Mouse (Mus musculus): Measurements from ENCODE around the gene Pigf. TPM values are rescaled to one million over a fixed set of nuclear protein-coding genes. Genes with fewer than 3 reads are reported as not detected.

Pigf gene
- polyA plus RNA-seq, 1 experiment from 2014 or later: 30.5 TPM

DNA sequence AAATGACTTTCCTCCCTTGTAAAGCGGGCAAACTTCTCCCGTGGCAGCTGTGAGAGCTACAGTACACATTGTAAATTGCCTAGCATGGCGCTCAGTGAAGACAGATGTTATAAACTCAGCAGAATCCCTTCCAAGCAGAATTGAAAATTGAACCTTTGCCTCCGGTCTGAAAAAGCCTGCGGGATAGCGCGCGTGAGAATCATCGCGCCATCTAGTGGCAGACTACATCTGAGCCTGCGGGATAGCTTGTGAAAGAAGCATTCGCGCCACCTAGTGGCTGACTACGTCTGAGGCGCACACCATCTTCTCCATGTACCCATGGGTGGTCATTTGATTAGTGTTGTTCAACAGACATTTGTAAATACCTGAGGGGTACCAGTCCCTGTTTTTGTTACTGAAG lies 19.2 kb upstream of the Pigf start:
- Histone ChIP-seq H3K4me2 (ENCODE audit: low read depth, low read length) (no peak overlapping the region), H3K27me3 (ENCODE audit: control insufficient read depth, insufficient read depth, low read depth, low read length) (no peaks in the 10 kb centered on the region), H3K4me3 (ENCODE audit: low read length) (no peak overlapping the region), H3K9ac (ENCODE audit: low read length) (no peak overlapping the region), H3K36me3 (ENCODE audit: control insufficient read depth, insufficient read depth, low read length) (no peaks in the 10 kb centered on the region), H3K27ac (ENCODE audit: low read length) (no peak overlapping the region), H3K4me1 (replicated peaks; ENCODE audit: control insufficient read depth, insufficient read depth, low read length) (no peaks in the 10 kb centered on the region; the same call in 1 of the 2 replicates), H3K9me3 (ENCODE audit: control insufficient read depth, low read length) (no peaks in the 10 kb centered on the region)
- WGBS: 2% methylated on average over 15 of the region's 15 CpGs
- peak; percentile 85 for ATAC-seq (ENCODE audit: low read depth)

DNA sequence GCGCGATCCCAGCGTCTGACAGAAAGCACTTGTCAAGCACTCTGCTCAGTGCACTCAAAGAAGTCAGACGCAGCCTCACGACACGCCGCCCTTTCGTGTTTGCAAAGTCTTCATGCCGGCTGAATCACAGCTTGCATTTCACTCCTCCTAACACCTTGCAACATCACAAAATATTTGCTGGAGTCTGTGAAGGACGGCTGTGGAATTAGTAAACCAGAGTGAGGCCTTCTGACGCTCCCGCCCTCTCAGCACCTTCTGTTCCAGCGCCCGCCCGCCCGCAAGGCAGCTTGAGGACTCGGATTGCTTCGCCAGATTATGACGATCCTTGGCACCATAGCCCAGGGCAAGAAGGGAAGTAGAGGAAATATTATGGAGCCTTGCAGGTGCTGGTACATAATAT lies 16.5 kb upstream of the Pigf start:
- Histone ChIP-seq H3K27me3 (ENCODE audit: control insufficient read depth, insufficient read depth, low read depth, low read length) (no peaks in the 10 kb centered on the region), H3K9ac (ENCODE audit: low read length) (no peak overlapping the region), H3K36me3 (ENCODE audit: control insufficient read depth, insufficient read depth, low read length) (0 out of 2 replicates have a peak, but pooled peaks cover 4% of the 10 kb centered on the region), H3K9me3 (ENCODE audit: control insufficient read depth, low read length) (no peaks in the 10 kb centered on the region), H3K27ac (ENCODE audit: low read length) (no peak overlapping the region), H3K4me1 (replicated peaks; ENCODE audit: control insufficient read depth, insufficient read depth, low read length) (no peaks in the 10 kb centered on the region; the same call in 1 of the 2 replicates), H3K4me3 (ENCODE audit: low read length) (peak overlapping the region; percentile 16; the same call in 1 of the 2 replicates), H3K4me2 (ENCODE audit: low read depth, low read length) (peak overlapping the region; percentile 41)
- 44% methylated on average over 19 of the region's 19 CpGs for WGBS
- ATAC-seq (ENCODE audit: low read depth): peak; percentile 27

DNA sequence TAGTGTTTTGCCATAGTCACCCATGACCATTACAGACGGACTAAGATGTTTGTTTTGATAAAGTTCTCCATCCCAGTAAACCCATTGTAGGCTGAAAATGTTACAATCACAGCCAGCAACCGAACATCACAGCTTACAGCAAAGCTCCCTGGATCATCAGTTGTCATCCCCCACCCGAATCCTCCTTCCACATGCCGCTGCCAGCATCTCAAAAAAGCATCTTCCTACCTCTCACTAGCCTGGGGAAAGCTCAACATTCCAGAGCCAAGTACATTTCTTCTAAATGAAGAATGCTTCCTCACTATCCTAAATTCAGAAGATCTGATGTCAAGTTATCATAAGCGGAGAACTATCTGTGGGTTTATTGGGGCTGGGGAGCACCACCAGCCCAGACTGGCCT lies 13.3 kb upstream of the Pigf start:
- no peak for ATAC-seq (ENCODE audit: low read depth)
- no peaks in the 10 kb centered on the region for H3K9me3 ChIP-seq (ENCODE audit: control insufficient read depth, low read length)
- H3K4me3 ChIP-seq (ENCODE audit: low read length): no peak overlapping the region
- no peak overlapping the region for H3K4me2 ChIP-seq (ENCODE audit: low read depth, low read length)
- WGBS: 80% methylated on average over 5 of the region's 5 CpGs
- no peak overlapping the region for H3K27ac ChIP-seq (ENCODE audit: low read length)
- no peaks in the 10 kb centered on the region for H3K27me3 ChIP-seq (ENCODE audit: control insufficient read depth, insufficient read depth, low read depth, low read length)
- H3K9ac ChIP-seq (ENCODE audit: low read length): no peak overlapping the region
- H3K4me1 ChIP-seq (replicated peaks; ENCODE audit: control insufficient read depth, insufficient read depth, low read length): no peaks in the 10 kb centered on the region; the same call in 1 of the 2 replicates
- peaks cover 4% of the 10 kb centered on the region; the same call in 1 of the 2 replicates for H3K36me3 ChIP-seq (ENCODE audit: control insufficient read depth, insufficient read depth, low read length)

DNA sequence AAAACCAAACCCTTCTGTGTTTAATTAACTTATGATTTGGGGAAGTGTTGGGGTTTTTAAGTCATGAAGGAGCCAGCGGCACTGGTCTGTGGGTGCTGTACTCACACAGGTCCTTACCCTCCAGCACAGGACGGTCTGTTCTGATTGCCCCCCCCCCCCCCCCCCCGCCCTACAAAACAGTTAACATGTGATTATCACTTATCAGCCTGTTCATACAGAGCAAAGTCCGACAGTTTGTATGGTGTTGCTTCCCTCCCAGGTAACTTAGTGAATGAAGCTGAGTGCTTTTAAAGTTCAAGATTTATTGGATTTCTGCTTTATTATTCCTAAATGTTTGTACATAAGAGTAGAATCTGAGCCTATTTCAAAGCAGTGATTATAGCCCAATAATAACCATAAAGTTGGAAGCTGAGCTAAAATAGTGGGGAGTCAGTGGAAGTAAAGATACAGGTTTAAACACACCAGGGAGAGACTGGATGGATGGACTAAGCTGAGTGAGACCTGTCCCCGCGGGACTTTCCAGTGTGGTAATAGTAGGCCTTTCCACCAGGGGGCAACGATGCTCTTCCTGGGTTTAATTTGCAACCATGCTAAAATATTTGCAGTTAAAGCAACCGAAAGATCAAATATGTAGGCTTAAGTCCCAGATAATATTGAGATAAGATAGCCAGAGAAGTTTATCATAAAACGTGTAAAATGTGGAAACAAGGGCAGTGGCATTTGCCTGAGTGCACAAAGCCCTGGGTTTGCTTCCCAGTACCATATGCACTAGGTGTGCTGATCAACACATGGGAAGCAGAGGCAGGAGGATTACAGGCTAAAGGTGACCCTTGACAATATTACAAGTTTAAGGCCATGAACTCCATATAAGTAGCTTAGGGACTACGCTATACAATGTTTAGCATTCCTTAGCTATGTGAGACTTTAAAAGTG lies 11.2 kb upstream of the Pigf start:
- WGBS: 49% methylated on average over 10 of the region's 10 CpGs
- no peaks in the 10 kb centered on the region for H3K4me1 ChIP-seq (replicated peaks; ENCODE audit: control insufficient read depth, insufficient read depth, low read length)
- no peak overlapping the region for H3K4me3 ChIP-seq (ENCODE audit: low read length)
- no peaks in the 10 kb centered on the region for H3K27me3 ChIP-seq (ENCODE audit: control insufficient read depth, insufficient read depth, low read depth, low read length)
- H3K27ac ChIP-seq (ENCODE audit: low read length): no peak overlapping the region
- H3K9me3 ChIP-seq (ENCODE audit: control insufficient read depth, low read length): no peaks in the 10 kb centered on the region
- peaks cover 10% of the 10 kb centered on the region for H3K36me3 ChIP-seq (ENCODE audit: control insufficient read depth, insufficient read depth, low read length)
- H3K9ac ChIP-seq (ENCODE audit: low read length): no peak overlapping the region
- no peak overlapping the region for H3K4me2 ChIP-seq (ENCODE audit: low read depth, low read length)
- no peak for ATAC-seq (ENCODE audit: low read depth)

DNA sequence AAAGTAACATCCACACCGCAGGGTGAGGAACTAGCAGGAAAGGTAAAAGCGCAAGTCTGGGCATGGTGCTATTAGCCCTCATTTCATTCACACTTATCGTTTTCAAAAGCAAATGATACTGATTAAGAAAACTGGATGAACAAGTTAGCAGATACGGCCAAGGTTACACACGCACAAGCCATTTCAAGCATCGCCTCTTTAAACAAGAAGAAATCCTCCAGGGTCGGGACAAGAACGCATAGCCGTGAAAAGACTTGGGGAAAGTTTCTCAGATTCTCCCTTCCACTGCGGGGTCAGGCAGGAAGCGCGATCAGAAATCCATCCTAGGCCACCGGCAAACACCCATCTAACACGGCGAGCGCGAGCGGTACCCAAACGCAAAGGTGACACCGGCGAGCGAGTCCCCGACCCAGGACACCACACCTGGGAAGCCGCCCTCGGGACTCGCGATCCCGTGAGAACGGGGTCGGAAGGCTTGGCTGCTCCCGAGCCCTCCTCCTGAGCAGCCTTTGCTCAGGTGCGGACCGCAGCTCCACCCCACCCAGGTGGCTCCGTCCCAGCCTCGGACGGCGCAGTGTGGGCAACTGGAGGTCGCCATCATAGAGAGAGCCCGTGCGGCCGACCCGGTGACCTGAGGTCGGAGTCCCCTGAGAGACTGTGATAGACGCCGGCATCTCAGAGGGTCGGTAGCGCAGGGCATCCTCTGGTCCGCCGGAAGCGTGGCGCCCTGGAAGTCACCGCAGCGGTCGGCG lies 539 bp downstream of the Pigf start:
- Histone ChIP-seq H3K36me3 (ENCODE audit: control insufficient read depth, insufficient read depth, low read length) (peaks cover 3% of the 10 kb centered on the region), H3K4me2 (ENCODE audit: low read depth, low read length) (peak overlapping the region; percentile 91), H3K9me3 (ENCODE audit: control insufficient read depth, low read length) (no peaks in the 10 kb centered on the region), H3K9ac (ENCODE audit: low read length) (peak overlapping the region; percentile 77), H3K27ac (ENCODE audit: low read length) (peak overlapping the region; percentile 36), H3K4me1 (replicated peaks; ENCODE audit: control insufficient read depth, insufficient read depth, low read length) (peaks cover 11% of the 10 kb centered on the region; the same call in 1 of the 2 replicates), H3K27me3 (ENCODE audit: control insufficient read depth, insufficient read depth, low read depth, low read length) (no peaks in the 10 kb centered on the region), H3K4me3 (ENCODE audit: low read length) (peak overlapping the region; percentile 86)
- WGBS: 1% methylated on average over 55 of the region's 55 CpGs
- peak; percentile 76 for ATAC-seq (ENCODE audit: low read depth)

DNA sequence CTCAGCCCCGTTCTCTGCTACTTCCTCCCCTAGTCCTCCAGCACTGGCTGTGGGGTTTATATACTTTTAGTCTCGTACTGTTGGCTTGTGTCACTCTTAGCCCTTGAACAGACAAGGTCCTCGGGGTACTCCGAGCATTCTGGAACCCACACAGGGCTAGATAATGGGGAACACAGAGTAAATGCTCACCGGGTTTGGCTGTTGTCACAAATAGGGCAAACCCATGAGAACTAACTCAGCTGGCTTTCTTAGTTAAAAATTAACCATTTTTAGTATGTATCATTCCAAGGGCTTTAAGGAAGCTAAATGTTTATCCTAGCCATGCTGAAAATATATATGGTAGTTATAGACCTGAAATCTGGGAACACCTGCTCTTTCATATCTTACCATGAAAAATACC lies 5.5 kb downstream of the Pigf start:
- no peak overlapping the region for H3K4me2 ChIP-seq (ENCODE audit: low read depth, low read length)
- no peak overlapping the region for H3K9ac ChIP-seq (ENCODE audit: low read length)
- peaks cover 6% of the 10 kb centered on the region; the same call in 1 of the 2 replicates for H3K4me1 ChIP-seq (replicated peaks; ENCODE audit: control insufficient read depth, insufficient read depth, low read length)
- no peaks in the 10 kb centered on the region for H3K9me3 ChIP-seq (ENCODE audit: control insufficient read depth, low read length)
- no peak overlapping the region for H3K27ac ChIP-seq (ENCODE audit: low read length)
- H3K27me3 ChIP-seq (ENCODE audit: control insufficient read depth, insufficient read depth, low read depth, low read length): no peaks in the 10 kb centered on the region
- 0 out of 2 replicates have a peak, but pooled peaks cover 2% of the 10 kb centered on the region for H3K36me3 ChIP-seq (ENCODE audit: control insufficient read depth, insufficient read depth, low read length)
- no peak overlapping the region for H3K4me3 ChIP-seq (ENCODE audit: low read length)
- no peak for ATAC-seq (ENCODE audit: low read depth)
- WGBS: 84% methylated on average over 5 of the region's 5 CpGs

DNA sequence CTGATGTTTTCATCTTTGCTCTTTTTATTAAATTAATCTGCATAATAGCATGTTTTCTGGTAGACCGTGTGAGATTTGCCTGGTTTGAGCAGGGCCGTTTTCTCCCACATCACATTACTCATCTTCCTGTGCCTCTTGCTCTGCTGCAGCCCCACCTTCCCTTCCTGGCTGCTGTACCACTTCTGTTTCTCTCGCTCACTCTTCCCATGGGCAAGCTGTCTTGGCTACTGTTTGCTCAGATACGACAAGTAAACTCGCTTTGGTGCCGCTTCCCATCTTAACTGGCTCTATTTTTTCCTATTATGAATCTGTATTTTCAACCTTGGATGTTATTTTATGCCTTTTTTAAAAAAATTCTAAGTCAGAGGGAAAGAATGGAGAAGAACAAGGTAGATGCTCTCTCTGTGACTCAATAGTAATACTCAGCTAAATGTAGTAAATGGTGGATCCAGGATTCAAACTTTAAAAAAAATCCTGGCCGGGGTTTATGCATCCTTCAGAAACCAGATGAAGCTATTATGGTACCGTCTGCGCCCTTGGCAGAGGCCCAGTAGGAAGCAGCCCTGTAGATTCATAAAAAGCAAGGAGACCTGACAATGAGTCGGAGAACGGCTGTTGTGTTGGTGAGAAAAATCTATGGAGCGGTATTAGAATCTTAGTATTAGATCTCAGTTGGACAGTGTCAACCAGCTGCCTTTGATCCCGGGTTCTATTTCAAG lies 13.7 kb downstream of the Pigf start:
- Histone ChIP-seq H3K36me3 (ENCODE audit: control insufficient read depth, insufficient read depth, low read length) (peaks cover 5% of the 10 kb centered on the region; the same call in 1 of the 2 replicates), H3K27me3 (ENCODE audit: control insufficient read depth, insufficient read depth, low read depth, low read length) (no peaks in the 10 kb centered on the region), H3K9ac (ENCODE audit: low read length) (no peak overlapping the region), H3K4me2 (ENCODE audit: low read depth, low read length) (no peak overlapping the region), H3K27ac (ENCODE audit: low read length) (no peak overlapping the region), H3K4me1 (replicated peaks; ENCODE audit: control insufficient read depth, insufficient read depth, low read length) (no peaks in the 10 kb centered on the region), H3K4me3 (ENCODE audit: low read length) (no peak overlapping the region), H3K9me3 (ENCODE audit: control insufficient read depth, low read length) (no peaks in the 10 kb centered on the region)
- WGBS: 77% methylated on average over 13 of the region's 13 CpGs
- ATAC-seq (ENCODE audit: low read depth): no peak

DNA sequence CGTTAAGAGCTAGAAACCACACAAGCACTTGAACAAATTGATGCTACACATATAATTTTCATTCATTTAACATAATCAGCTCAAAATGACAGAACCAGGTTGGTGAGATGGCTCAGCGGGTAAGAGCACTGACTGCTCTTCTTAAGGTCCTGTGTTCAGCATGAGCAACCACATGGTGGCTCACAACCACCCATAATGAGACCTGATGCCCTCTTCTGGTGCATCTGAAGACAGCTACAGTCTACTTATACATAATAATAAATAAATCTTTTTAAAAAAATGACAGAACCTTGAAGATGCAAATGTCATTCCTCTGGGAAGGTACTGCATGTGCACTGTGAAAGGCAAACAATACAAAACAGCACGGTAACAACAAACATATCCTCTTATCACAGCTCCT lies 16.3 kb downstream of the Pigf start:
- no peak overlapping the region for H3K27ac ChIP-seq (ENCODE audit: low read length)
- H3K36me3 ChIP-seq (ENCODE audit: control insufficient read depth, insufficient read depth, low read length): peaks cover 5% of the 10 kb centered on the region; the same call in 1 of the 2 replicates
- no peaks in the 10 kb centered on the region for H3K4me1 ChIP-seq (replicated peaks; ENCODE audit: control insufficient read depth, insufficient read depth, low read length)
- 84% methylated on average over 3 of the region's 3 CpGs for WGBS
- H3K27me3 ChIP-seq (ENCODE audit: control insufficient read depth, insufficient read depth, low read depth, low read length): no peaks in the 10 kb centered on the region
- no peak for ATAC-seq (ENCODE audit: low read depth)
- no peak overlapping the region for H3K9ac ChIP-seq (ENCODE audit: low read length)
- H3K9me3 ChIP-seq (ENCODE audit: control insufficient read depth, low read length): no peaks in the 10 kb centered on the region
- H3K4me2 ChIP-seq (ENCODE audit: low read depth, low read length): no peak overlapping the region
- H3K4me3 ChIP-seq (ENCODE audit: low read length): no peak overlapping the region

Measured in lung, embryonic 16.5 days (tissue).